Mouse (Mus musculus) regulatory T cell (primary cell): ENCODE data around the gene Flnc.

Experiments
- in situ Hi-C: fragments of 300-600 bp; cut with MboI, MseI; formaldehyde crosslinking; loops from one replicate; pipeline ENCODE4 v1.15.1; 2025; ENCODE audit warnings: high pct_unique_total_duplicates

Gene Flnc

GRCm38 (mm10) chr6:29431473-29431872, 1.6 kb upstream of the Flnc start:
- in situ Hi-C loops = no loop called here

GRCm38 (mm10) chr6:29432156-29432555, 900 bp upstream of the Flnc start:
- in situ Hi-C loops = no loop called here

DNA sequence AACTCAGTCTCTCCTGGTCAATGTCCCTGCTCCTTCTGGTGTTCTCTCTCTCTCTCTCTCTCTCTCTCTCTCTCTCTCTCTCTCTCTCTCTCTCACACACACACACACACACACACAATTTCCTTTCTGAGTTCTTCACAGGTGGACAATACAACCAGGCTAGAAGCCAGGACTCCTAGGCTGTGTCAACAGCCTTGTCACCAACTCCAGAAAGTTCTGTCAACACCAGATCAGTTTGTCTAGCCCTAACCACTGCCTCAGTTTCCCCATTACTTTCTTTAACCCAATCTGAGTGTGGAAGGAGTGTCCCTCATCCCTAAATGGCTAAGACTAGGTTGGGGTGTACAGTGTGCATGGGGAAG, 399 bp upstream of the Flnc start:
- in situ Hi-C loops = no loop called here

- in situ Hi-C loops = no loop called here
These were observed 1.0 kb downstream of the Flnc start for GRCm38 (mm10) chr6:29433804-29434795.

DNA sequence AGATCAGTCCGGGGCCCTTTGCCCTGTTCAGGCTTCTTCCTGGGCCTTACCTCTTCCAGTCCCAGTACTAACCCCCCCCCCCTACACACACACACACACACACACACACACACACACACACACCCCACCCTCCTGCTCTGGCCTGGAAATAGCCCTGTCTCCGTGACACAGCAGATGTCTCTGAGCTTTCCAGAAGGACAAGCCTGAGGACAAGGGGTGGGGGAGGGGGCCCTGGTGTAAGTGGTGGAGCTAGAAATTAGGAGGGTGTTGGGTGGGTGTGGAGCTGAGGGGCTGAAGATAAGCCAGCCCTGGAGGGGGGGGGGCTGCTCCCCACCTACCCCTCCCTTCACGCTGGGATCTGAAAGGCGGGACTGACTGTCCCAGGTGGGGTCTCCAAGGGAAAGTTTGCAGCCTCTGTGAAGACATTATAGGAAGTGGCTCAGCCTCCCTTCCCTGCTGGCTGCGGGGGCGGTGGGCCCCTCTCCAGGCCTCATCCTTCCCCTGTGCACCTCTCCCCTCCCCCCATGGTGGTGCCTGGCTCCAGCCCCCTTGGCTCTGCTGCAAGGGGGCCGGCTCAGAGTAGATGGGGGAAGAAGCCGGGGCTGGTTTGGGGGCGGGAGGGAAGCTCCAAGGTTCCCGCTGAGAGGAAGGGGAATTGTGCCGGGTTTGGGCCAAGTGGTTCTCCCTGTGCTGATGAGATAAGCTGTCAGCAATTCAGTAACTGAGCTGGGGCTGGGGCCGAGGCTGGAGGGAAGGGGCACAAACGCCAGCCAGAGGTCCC, 2.0 kb downstream of the Flnc start:
- in situ Hi-C loops = no loop called here

- in situ Hi-C loops = no loop called here
These were observed 2.9 kb downstream of the Flnc start for GRCm38 (mm10) chr6:29435940-29436451.

DNA sequence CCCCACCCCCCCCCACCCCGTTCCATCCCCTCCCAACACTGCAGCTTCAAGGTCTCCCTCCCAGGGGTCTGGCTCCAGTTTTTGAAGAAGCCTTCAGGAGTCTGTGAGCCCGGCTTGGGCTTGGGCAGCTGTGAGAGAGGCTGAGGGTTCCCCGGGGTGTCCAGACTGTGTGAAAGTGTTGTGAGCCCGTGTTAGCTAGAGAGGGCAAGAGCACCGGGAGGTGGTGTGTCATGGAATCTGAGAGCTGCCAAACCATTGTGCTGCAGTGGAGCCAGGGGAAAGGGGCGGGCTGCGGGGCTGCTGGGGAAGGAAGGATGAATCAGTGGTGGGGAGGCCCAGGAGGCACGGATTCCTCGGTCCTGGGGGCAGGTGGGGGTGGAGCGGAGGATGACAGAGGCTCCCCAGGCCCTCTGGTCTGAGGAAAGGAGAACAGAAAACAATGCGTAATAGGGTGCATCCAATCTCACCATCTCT, 3.4 kb downstream of the Flnc start:
- in situ Hi-C loops = no loop called here

- in situ Hi-C loops = no loop called here
These were observed 6.2 kb downstream of the Flnc start for GRCm38 (mm10) chr6:29439251-29439650.

DNA sequence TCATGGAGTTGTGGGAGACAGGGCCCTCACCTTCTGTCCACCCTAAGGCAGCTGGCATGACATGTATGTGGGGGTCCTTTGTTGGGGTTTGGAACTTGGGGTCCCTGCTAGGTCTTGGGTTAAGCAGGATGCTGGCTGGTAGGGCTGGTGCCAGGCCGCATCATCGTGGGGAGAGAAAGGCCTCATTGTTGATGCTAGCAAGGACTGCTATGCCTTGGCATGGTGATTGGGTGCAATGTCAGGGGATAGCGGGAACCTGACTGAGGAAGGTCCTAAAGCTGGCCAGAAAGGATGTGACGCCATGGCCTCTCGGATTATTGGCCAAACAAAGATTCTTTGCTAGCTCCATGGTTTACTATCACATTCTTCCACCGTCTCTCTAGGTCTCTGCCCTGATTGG, 6.7 kb downstream of the Flnc start:
- in situ Hi-C loops = no loop called here

DNA sequence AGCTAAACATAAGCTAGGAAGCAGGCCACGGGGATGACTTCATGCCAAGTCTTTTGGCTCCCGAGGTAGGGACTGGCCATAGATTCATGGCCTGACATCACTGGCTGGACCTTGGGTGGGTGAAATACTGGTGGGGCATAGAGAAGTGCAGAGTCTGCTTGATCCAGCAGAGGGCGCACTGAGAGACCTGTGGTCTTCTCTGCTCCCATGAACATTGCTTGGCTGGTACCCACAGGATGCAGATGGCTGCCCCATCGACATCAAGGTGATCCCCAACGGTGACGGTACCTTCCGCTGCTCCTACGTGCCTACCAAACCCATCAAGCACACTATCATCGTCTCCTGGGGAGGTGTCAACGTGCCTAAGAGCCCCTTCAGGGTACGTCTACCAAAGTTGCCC, 11.7 kb downstream of the Flnc start:
- in situ Hi-C loops = loop anchor here (5.0 kb wide), 1 partner anchor 203 kb away; no protein-coding TSS in a partner anchor

DNA sequence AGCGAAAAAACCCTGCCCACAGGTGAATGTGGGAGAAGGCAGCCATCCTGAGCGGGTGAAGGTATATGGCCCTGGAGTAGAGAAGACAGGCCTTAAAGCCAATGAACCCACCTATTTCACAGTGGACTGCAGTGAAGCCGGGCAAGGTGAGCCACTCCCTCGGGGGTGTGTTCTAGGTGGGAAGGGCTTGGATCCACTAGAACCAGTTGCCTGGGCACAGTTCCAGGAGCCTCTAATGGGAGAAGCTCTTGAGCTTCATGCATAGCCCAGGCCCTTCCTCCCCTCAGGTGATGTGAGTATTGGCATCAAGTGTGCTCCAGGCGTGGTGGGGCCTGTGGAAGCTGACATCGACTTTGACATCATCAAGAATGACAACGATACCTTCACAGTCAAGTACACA, 12.3 kb downstream of the Flnc start:
- in situ Hi-C loops = loop anchor here (5.0 kb wide), 1 partner anchor 202 kb away; no protein-coding TSS in a partner anchor

GRCm38 (mm10) chr6:29449858-29450257, 16.8 kb downstream of the Flnc start:
- in situ Hi-C loops = loop anchor here (5.0 kb wide), 1 partner anchor 197 kb away; no protein-coding TSS in a partner anchor

DNA sequence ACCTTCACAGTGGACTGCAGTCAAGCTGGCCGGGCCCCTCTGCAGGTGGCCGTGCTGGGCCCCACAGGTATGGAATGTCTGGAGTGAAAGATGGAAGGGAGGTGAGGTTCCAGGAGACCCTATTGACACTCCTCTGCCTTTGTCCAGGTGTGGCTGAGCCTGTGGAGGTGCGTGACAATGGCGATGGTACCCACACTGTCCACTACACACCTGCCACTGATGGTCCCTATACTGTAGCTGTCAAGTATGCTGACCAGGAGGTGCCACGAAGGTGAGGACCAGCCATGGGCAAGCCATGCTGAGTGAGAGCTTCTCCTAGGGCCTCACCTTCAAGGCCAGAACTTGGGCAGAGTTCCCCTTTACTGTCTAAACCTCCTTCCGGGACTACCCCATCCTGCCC, 17.6 kb downstream of the Flnc start:
- in situ Hi-C loops = no loop called here

DNA sequence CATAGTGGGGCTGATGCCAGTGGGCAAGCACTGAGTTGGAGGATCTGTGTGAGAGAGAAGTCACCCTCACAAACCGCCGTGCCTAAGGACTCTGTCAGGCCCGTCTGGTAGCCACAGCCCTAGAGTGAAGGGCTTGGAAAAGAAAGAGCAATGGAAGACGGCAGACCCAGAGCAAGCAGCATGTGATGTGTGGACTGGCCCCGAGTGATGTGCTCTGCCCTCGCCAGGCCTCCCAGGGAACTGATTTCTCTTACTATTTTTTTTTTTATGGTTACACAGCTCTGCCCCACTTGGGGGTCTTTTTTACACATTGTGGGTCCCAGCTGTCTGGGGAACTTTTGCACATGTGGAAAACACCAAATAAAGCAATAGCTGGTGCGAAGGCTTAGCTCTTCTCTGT, 28.4 kb downstream of the Flnc start:
- in situ Hi-C loops = no loop called here

DNA sequence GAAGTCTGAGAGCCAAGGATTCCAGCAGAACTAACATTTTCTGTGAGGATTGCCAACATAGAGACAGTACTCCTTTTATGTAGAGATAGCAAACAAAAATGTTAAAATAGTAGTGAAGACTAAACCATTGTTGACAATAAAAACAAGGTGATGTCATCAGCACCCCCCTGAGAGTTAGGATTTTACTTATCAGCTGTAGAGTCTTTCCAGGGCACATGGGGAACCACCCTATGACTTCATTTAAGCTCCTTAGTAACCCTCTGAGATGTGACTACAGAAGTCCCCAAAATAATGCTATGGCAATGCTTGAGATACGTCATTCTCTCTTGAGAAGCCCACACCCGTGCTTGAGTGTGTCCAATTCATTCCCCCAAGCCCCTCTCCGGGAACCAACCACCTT, 30.3 kb downstream of the Flnc start:
- in situ Hi-C loops = no loop called here

- in situ Hi-C loops = no loop called here
These were observed 34.7 kb downstream of the Flnc start, which contains the start of gene Atp6v1f for GRCm38 (mm10) chr6:29467583-29468354. TSS of gene Atp6v1f (plus strand) at chr6:29467718.

DNA sequence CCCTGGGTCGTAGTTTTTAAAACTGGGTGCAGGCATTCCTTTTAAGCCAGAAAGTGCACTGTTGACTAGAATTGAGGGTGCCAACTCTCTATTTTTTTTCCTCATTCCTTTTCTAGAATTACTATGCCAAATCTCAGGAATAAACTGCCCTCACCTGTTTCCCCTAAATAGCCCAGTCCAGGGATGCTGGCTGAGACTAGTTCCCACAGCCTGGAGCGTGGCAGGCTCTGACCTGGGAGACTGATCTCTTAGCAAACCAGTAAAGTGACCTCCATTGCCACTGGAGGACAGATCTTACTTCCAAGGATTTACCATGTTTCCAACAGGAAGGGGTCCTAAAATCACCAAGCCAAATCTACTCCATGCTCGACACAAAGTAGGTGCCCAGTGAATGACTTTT, 35.8 kb downstream of the Flnc start:
- in situ Hi-C loops = no loop called here

- in situ Hi-C loops = no loop called here
These were observed 38.1 kb downstream of the Flnc start, which contains the start of gene Atp6v1fnb for GRCm38 (mm10) chr6:29471137-29471536. TSS of gene Atp6v1fnb (plus strand) at chr6:29471437.

DNA sequence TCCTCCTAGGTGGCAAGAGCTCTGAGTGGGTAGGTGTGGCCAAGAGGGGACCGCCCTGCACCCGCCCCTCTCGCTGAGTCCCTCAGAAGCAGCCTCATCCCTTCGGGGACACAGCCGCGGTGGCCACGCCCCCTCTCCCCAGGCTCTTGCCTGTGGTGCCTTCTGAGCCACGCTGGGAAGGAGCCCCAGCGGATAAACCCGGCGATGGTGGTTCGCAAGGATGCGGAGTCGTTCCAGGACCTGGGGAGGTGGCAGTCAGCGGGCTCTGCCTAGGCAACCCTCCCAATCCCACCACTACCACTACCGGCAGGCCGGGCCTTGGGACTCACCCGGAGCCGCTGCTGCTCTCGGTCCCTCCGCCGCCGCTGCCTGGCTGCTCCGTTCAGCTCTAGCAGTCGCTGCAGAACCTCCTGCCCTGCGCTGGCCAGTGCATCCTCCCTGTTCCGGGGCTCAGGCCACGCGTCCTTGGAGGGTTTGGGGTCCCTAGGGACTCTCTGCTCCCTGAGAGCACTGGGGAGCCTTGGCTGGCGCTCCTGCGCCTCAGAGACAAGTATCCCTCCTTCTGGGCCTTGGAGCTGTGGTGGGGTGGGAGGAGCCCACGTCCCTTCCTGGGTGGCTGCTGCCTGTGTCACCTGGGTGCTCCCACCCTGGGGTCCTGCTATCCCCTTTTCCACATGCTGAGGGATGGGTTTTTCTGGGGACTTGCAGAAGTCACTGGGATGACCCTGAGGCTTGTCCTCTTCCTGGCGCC, 41.1 kb downstream of the Flnc start:
- in situ Hi-C loops = no loop called here

GRCm38 (mm10) chr6:29474736-29475135, 41.7 kb downstream of the Flnc start:
- in situ Hi-C loops = no loop called here
